Mouse (Mus musculus) embryonic stem cell, embryonic (primary cell): ENCODE measurements around the gene Auts2.

Experiments used
- CTCF ChIA-PET, 4 experiments: fragments of 300-600 bp in 2 of 4; fragments of 350-600 bp in 2 of 4; sonication (Branson Sonifier 250); formaldehyde crosslinking; loops; one replicate each; lab custom pipeline; 2022; ENCODE audit warnings: inconsistent platforms in 2 of 4; lab: Charles Lee
- POLR2A ChIA-PET, 4 experiments: fragments of 300-600 bp in 2 of 4; fragments of 350-600 bp in 2 of 4; sonication (Branson Sonifier 250); formaldehyde crosslinking; loops; one replicate each; lab custom pipeline; 2022; ENCODE audit warnings: antibody characterized with exemption in 4 of 4, inconsistent platforms in 1 of 4; lab: Charles Lee

Gene Auts2

DNA sequence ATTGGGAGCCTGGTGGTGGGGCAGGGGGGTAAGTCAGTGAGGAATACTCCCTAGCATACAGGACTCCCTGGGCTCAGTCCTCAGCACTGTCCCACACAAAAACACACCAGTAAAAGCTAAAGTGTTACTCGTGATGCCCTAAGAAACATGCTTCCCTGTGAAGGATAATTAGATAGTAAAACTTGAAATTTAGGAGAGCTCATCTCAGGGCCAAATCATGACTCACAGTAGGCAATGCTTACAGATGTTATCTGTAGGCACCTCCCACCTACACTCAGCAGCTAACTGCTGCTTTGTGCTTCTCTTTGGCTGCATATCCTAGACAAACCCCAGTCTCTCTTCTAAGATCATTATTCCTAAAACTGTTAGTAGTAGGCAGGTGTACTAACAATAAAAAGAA lies 168.0 kb downstream of the Auts2 start:
- ChIA-PET POLR2A (no interaction called here), CTCF (no interaction called here)

DNA sequence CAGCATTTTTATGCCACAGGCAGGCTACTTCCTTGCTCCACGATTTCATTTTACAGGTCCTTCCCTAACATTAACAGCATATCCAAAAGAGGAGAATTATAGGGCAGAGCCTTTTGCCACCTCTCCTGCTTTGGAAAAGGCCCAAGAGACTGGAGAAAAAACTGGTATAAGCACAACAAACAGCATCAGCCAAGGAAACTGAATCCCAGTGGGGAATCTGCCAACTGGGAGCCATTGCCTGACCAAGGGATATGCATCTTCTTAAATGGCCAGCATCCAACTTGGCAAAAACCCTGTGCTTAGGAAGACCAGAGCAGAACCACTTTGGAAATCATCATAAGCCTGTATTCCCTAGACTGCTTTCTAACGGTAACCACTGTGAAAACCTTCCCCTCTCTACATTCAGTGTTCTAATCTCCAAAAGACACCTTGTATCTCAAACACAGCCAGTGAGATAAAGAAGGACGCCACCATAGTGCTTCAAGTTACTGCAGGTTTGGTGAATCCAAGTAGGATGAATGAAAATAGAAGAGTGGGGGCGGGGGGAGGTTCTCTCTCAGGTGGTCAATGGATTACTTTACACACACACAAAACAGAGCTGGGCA lies 169.6 kb downstream of the Auts2 start:
- ChIA-PET CTCF (no interaction called here), POLR2A (interaction anchor here in 1 of 4 experiments (0.6 kb wide), 1 partner anchor 779 kb away, joined by 3 read pairs; no protein-coding TSS in a partner anchor)

DNA sequence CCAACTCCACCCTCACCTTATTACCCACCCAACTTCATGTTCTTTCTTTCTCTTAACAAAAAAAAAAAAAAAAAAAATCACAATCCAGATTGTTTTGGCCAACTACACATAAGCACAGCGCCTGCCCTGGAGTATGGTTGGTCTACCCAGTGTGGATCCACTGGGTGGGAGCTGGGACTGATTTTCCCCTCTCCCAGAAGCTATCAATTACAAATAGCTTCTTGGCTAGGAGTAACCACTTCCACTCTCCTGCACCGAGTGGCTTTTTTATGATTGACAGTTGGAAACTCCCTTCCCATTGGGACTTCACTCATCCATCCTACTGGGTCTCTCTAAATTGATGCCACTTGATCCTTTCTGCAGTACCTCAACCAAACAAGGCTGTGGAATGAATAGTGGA lies 170.5 kb downstream of the Auts2 start:
- CTCF ChIA-PET, result interaction anchor here in 1 of 4 experiments (0.7 kb wide), 1 partner anchor 392 kb away, joined by 12 read pairs; no protein-coding TSS in a partner anchor
- POLR2A ChIA-PET, result no interaction called here

DNA sequence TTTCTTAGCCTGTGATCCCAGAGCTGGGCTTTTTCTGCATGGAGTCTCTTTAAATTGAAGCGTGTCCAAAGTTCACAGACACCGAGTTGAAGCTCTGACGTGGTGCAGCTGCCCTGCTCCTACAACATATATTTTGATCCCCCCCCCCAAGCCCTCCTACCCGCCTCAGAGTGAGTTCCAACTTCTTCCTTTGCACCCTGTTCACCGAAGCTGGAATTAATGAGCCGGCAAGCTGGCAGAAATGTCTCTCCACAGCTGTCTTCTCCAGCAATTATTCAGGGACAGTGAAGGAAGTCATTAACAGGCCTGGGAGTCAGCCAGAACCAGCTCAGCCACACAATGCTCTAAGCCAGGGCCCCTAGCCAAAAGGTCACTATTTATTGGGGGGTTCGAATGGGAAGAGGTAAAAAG lies 174.5 kb downstream of the Auts2 start:
- POLR2A ChIA-PET, result interaction anchor here in 3 of 4 experiments (0.6 to 0.7 kb wide), 4 partner anchors 8 to 172 kb away, joined by 3 to 9 read pairs (median 5); no protein-coding TSS in a partner anchor
- CTCF ChIA-PET, result no interaction called here

DNA sequence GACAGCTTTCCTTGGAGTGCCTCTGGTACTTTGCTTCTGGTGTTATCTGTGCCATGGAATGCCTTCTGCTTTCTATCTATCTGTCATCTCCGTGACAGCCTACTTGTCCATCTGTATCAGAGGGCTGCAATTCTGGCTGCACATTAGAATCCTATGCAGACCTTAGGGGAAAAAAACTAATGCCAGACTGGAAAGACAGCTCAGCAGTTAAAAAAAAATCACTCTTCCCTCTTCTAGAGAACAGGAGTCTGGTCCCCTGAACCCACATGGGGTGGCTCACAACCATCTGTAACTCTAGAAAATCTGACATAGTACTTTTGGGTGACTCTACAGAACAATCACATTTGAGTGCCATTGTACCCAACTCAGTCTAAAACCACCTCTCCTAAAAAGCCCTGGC lies 181.9 kb downstream of the Auts2 start:
- CTCF ChIA-PET, result no interaction called here
- POLR2A ChIA-PET, result interaction anchor here in 1 of 4 experiments (1.4 kb wide), 1 partner anchor 8 kb away, joined by 3 read pairs; no protein-coding TSS in a partner anchor

DNA sequence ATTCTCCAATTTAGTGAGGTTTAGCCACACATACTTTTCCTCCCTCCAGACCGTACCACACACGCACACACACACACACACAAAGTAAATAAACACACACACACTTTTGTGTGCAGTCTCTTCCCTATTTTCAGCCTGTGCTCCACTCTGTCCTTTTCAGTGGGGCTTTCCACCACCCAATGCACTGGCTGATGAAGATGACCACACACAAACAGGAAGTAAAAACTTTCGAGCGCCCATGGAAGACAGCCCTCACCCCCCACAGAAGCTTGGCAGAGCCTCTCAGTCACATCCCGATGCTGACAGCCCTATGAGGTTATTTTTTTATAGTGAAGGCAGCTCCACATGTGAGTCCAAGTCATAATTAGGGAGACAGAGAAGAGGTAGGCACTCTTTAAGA lies 185.4 kb downstream of the Auts2 start:
- CTCF ChIA-PET, result no interaction called here

DNA sequence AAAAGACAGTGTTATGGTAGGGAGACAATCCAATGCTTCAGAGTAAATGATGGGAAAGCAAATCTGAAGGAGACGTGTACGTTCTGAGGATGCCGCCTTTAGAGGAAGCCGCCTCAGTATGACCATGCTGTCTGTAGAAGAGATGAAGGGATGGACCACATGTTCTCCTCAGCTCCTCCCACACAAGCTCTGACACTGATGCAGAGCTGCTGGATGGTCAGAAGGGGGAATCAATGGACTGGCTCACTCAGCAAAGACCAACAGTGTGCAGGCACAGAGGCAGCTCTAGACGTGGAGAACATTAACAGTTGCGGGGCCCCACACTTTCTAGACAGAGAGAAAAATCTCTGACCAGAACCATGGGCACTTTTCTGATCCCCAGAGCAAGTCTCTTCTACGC lies 187.2 kb downstream of the Auts2 start:
- CTCF ChIA-PET, result no interaction called here

More for the DNA sequence above, 185.4 kb downstream of the Auts2 start:
- POLR2A ChIA-PET, result no interaction called here

DNA sequence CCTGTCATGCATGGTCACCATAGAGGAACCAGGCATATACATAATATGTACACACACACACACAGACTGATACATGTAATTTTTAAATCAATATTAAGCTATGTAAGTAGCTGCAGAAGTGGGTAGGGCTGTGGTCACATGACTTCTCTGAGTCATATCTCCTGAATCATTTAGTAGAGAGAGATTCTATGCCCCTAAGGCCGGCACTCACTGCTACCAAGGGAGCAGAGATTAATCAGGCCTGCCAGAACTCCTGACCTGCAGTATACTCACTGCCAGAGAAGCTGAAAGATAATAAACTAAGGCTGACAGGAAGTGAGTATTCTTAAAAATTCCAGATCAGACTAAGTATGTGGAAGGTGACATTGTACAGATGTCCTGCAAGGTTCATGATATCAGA lies 190.7 kb downstream of the Auts2 start:
- POLR2A ChIA-PET, result no interaction called here
- CTCF ChIA-PET, result no interaction called here

More for the DNA sequence above, 187.2 kb downstream of the Auts2 start:
- POLR2A ChIA-PET, result no interaction called here

DNA sequence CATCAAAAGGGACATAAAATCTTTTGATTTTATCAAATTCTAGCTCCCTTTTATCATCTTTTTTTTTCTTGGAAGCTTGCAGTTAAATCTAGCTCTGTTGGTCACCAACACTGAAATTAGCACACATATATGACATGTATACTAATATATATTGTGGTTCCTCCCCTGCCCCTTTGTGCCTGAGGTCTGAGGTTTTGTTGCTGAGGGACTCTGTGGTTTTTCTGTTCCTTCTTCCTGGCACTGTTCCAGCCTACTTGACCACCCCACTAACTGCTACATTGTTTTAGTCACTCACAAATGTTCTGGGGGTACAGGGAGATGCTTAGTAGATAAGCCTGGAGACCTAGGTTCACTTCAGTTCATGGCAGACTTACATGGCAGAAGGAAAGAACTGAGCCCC lies 192.0 kb downstream of the Auts2 start:
- ChIA-PET POLR2A (no interaction called here), CTCF (no interaction called here)

DNA sequence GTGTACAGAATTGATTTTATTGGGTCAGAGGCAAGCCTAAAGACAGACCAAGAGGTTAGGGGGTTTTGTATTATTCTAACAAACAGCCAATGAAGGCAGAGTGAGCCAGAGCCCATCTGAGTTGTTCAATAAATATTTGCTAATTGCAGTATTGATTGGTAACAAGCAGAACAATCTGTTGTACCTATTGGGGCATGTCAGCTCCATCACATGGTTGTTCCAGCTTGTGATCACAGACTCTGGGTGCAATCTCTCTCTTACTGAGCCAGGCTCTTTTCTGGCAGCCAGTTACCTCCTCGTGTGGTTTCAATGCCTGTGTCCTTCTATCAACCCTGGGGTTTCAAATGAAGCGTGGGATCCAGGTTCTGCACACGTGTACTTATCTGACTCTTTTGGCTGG lies 201.8 kb downstream of the Auts2 start:
- ChIA-PET CTCF (no interaction called here), POLR2A (no interaction called here)

DNA sequence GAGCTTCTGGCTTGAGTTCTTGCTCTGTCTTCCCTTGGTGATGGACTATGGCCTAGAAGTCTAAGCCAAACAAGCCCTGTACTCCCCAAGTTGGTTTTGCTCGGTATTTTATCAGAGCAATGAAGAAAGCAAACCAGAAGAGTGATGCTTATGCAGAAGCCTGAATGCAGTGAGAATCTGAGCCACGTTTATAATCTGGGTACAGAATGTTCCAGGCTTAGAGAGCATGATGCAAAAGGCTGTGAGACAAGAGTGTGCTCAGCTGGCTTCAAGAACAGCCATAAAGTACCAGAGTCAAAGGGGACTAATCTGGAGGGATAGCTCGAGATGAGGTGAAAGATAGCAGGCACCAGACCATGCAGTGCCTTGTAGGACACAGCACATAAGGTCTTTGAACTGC lies 205.5 kb downstream of the Auts2 start:
- CTCF ChIA-PET, result no interaction called here
- POLR2A ChIA-PET, result interaction anchor here in 1 of 4 experiments (0.5 to 0.6 kb wide), 4 partner anchors 10 to 1670 kb away, joined by 3 to 5 read pairs (median 4); no protein-coding TSS in a partner anchor

DNA sequence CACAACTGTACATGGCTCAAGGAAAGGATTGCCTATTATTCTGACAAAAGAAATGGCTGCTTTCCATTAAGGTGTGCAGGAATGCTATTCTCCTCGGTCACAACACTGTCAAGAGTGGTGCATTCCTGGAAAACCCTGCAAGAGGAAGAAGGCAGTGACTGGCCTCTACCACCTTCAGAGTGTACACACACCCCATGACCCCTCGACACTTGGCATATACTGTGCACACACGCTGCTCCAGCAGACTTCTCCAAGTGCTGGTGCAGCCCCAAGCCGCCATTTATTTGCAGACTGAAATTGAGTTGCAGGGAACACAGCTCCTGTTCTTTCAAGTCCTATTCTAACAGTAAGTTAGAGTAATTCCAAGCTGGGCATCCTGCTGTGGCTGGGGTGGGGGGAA lies 207.4 kb downstream of the Auts2 start:
- POLR2A ChIA-PET, result no interaction called here
- CTCF ChIA-PET, result no interaction called here

DNA sequence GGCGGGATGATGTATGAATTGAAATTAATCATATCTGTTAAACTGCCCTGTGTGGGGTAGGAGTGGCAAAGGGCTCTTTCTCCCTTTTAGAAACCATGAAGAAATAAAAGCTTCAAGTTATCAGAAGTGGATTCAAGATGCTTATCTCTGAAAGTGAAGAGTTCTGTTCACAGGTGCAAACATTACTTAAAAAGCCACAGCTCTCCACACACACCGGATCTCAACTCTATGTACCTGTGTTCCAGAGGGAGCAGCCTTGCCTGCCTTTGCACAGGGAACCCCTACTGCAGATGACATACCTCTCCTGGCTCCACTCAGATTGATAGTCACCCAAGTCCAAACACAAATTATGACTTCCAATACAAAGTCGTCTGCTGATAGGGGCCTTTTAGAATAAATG lies 208.3 kb downstream of the Auts2 start:
- POLR2A ChIA-PET, result interaction anchor here in 1 of 4 experiments (0.7 kb wide), 1 partner anchor 46 kb away, joined by 5 read pairs; no protein-coding TSS in a partner anchor

DNA sequence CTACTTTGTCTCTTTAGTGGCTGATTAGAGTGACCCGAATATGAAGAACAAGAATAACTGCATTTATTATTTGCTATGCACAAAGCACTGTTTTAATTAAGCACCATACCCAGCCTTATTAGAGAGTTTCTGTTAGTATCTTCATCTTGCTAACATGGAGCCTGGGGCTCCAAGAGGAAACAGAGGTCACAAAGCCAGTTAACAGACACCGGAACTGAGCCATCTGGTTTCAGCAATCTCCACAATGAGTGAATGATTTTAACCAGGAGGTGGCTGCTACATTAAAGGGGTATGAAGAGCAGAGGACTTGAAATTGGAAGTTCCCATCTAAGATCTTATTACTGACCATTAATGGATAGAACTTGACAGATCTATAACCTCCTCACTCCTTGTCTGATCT lies 209.4 kb downstream of the Auts2 start:
- POLR2A ChIA-PET, result interaction anchor here in 1 of 4 experiments (0.5 kb wide), 1 partner anchor 210 kb away, joined by 4 read pairs; no protein-coding TSS in a partner anchor
- CTCF ChIA-PET, result no interaction called here

More for the DNA sequence above, 208.3 kb downstream of the Auts2 start:
- CTCF ChIA-PET, result no interaction called here

DNA sequence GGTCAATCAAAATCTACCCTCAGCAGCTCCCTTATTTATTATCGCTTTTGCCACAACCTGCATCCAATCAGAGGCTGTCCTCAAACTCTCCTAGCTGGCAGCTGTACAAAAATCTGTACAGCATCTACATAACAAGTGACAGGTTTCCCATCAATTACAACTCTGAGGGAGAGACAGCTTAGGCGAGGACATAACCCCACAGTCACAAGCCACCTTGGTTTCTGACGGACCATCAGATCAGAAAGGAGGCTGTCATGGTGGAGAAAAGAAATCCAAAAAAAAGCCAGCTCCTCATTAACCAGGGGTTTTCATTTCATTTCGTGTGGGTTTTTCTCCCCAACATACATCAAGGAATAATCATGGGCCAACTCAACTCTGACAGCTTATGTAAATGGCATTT lies 210.6 kb downstream of the Auts2 start:
- CTCF ChIA-PET, result interaction anchor here in 3 of 4 experiments (0.6 to 1.4 kb wide), 4 partner anchors 160 to 1878 kb away, joined by 3 read pairs; no protein-coding TSS in a partner anchor
- POLR2A ChIA-PET, result interaction anchor here in 2 of 4 experiments (0.5 to 0.6 kb wide), 3 partner anchors 211 to 270 kb away, joined by 3 to 4 read pairs (median 3); no protein-coding TSS in a partner anchor

DNA sequence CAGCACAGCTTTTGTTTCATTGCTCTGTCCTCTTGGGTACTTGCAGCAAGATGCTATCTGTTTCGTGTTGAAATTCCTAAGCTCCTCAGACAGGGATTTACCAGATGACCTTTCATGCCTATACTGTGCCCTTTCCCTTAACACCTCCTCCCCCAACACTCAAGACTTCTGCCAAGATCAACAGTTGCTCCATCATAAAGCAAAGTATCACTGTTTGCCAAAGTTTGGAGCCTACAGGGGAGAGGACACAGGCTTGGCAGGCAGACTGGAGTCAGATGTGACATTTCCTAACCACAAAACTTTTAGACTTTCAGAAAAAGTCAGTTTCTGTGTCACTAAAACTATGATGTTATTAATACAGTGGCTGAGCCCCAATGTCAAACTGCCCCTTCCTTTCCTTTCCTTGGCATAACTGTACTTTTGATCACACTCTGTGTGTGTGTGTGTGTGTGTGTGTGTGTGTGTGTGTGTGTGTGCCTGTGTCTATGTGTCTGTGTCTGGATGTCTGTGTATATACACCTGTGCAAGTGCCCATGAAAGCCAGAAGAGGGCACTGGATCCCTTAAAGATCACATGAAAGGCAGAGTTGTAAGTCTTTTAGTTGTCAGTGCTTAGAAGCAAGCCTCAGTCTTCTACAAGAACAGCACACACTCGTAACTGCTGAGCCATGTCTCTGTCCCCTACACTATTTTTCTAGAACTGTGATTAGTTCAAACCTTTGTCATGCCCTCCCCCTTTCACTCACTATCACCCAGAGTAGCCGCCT lies 213.8 kb downstream of the Auts2 start:
- ChIA-PET POLR2A (interaction anchor here in 1 of 4 experiments (1.0 kb wide), 1 partner anchor 9 kb away, joined by 3 read pairs; no protein-coding TSS in a partner anchor), CTCF (interaction anchor here in 3 of 4 experiments (0.6 to 2.1 kb wide), 5 partner anchors 173 to 997 kb away, joined by 3 to 9 read pairs (median 4); no protein-coding TSS in a partner anchor)

DNA sequence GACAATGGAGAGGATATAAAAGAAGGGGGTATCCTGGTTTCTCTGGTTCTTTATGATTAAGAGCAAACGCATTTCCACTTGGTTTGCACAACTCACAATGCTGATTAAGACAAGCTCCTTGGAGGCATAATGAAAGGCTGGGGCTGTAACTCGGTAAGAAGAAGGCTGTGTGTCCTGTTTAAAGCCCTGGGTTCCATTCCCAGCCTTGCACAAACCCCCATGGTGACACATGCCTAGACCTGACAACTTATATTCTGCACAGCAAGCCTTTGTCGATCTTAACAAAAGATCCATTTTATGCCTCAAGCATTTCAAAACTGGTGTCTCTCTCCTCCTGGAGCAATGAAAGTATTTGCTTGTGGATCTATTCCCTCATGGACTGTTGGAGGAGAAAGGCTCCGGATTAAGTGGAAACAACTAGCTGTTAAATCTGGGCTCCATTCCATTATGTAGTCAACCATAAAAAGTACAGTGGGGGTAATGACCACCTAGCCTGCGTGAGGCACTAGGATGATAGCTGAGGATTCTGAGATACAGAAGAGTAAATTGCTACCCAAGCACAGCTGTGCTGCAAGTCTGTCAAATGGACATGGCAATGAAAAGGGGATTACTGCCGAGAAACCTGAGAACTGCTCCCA lies 218.8 kb downstream of the Auts2 start:
- ChIA-PET POLR2A (no interaction called here), CTCF (no interaction called here)

DNA sequence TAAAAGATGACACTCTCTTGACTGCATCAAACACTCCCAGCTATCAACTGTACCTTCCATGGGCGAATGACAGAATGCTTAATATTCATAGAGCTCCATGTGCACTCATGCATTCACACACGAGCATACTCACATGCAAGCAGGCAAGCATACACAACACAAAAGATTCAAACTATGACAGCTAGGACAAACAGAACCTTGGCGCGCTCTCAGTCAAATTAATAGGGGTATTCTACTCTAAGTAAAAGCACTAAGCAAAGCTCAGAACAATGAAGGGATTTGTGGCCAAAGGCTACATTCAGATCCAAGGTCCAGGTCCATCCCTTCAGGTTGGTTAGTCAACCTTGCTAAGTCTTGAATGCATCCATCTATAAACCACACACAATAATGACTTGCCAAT lies 219.5 kb downstream of the Auts2 start:
- ChIA-PET CTCF (interaction anchor here in 1 of 4 experiments (0.6 kb wide), 1 partner anchor 469 kb away, joined by 5 read pairs; no protein-coding TSS in a partner anchor), POLR2A (interaction anchor here in 1 of 4 experiments (1.1 kb wide), 1 partner anchor 11 kb away, joined by 3 read pairs; no protein-coding TSS in a partner anchor)

DNA sequence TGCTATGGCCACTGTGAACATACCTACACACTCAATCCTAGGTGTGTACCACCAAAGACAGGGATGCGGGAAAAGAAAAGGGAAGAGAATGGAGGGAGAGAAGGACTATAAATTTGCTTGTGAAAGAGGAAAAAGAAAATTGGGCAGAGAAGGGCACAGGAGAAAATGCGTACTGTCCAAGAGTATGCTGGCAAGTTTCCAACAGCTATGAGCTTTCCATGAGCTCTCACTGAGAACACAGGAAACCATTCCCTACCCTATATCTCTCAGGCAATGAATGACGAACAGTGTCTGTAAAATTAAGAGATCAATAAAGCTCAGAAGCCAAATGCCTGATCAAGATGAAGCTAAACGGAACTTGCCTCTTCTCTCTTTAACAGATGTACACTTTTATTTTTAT lies 220.2 kb downstream of the Auts2 start:
- ChIA-PET CTCF (interaction anchor here in 1 of 4 experiments (0.6 kb wide), 1 partner anchor 470 kb away, joined by 5 read pairs; no protein-coding TSS in a partner anchor), POLR2A (interaction anchor here in 1 of 4 experiments (1.1 kb wide), 1 partner anchor 11 kb away, joined by 3 read pairs; no protein-coding TSS in a partner anchor)
